Mouse (Mus musculus): Measurements from ENCODE around the gene Asxl1. TPM values are rescaled to one million over a fixed set of nuclear protein-coding genes. Genes with fewer than 3 reads are reported as not detected.

The Asxl1 gene
- total RNA-seq, 2 experiments from 2014 or later = 38.8 to 41.5 TPM

Other genes starting within 250 kb of the Asxl1 start
- gene Hck, start 237.4 kb upstream of the Asxl1 start, total RNA-seq (2021) = 1 to 10 TPM; 2.4 to 3.0 TPM
- 100 to 1,000 TPM; 123 to 128 TPM for gene Tm9sf4, start 184.5 kb upstream of the Asxl1 start, total RNA-seq (2021)
- 10 to 100 TPM; 35.2 to 36.7 TPM for gene Tspyl3, start 120.4 kb upstream of the Asxl1 start, total RNA-seq (2021)
- 1 to 10 TPM; 4.6 to 5.2 TPM for gene Plagl2, start 104.4 kb upstream of the Asxl1 start, total RNA-seq (2021)
- 10 to 100 TPM; 17.5 to 20.5 TPM for gene Pofut1, start 104.3 kb upstream of the Asxl1 start, total RNA-seq (2021)
- gene Kif3b, start 54.4 kb upstream of the Asxl1 start, total RNA-seq (2021) = 10 to 100 TPM; 91.6 to 94.6 TPM
- gene 4930404H24Rik, start 147.0 kb downstream of the Asxl1 start, total RNA-seq (2021) = not detected
- 10 to 100 TPM; 55.5 to 62.5 TPM for gene Nol4l, start 184.1 kb downstream of the Asxl1 start, total RNA-seq (2021)